Mouse (Mus musculus) MEL (cell line): Measurements from ENCODE around the gene Snd1. TPM values are rescaled to one million over a fixed set of nuclear protein-coding genes. Genes with fewer than 3 reads are reported as not detected.
A peak's percentile ranks its signal among the peaks of the same experiment; 100 is the strongest.

Experiments
- DNase-seq: peaks from one replicate; pipeline ENCODE4 v3.0.0; 2011; ENCODE audit warnings: low read depth, low spot score
- H3K27ac ChIP-seq: 2 replicates; pipeline ENCODE4 v1.5.1; 2012; ENCODE audit warnings: low read depth, mild to moderate bottlenecking, control low read depth, low read length, moderate library complexity; ENCODE audit not compliant: control insufficient read depth
- H3K27me3 ChIP-seq, 2 experiments: fragments of 150-350 bp in 1 of 2; sonication (generic) in 1 of 2; 2 replicates each; pipeline ENCODE4 v1.6.1; 2012; ENCODE audit warnings: low read length in 2 of 2, mild to moderate bottlenecking in 2 of 2, improper control_type of control experiment in 1 of 2, moderate library complexity in 1 of 2; ENCODE audit not compliant: insufficient read depth in 2 of 2, control insufficient read depth in 1 of 2
- H3K36me3 ChIP-seq, 2 experiments: 2 replicates each; pipeline ENCODE4 v1.6.1; 2012 to 2014; ENCODE audit warnings: low read length in 2 of 2, improper control_type of control experiment in 1 of 2, inconsistent platforms in 1 of 2, mild to moderate bottlenecking in 1 of 2; ENCODE audit not compliant: insufficient read depth in 2 of 2, control insufficient read depth in 1 of 2
- H3K4me1 ChIP-seq, 2 experiments: fragments of 150-350 bp in 1 of 2; sonication (generic) in 1 of 2; 2 replicates each; pipeline ENCODE4 v1.6.1; 2012; ENCODE audit warnings: low read length in 2 of 2, improper control_type of control experiment in 1 of 2, mild to moderate bottlenecking in 1 of 2; ENCODE audit not compliant: insufficient read depth in 2 of 2, control insufficient read depth in 1 of 2
- H3K4me3 ChIP-seq, 2 experiments: fragments of 150-350 bp in 1 of 2; sonication (generic) in 1 of 2; 2 replicates each; pipeline ENCODE4 v1.5.1; 2012; ENCODE audit warnings: low read depth in 2 of 2, low read length in 2 of 2, mild to moderate bottlenecking in 2 of 2, moderate library complexity in 2 of 2, control low read depth in 1 of 2, improper control_type of control experiment in 1 of 2; ENCODE audit not compliant: control insufficient read depth in 1 of 2, insufficient read depth in 1 of 2
- H3K79me2 ChIP-seq: 2 replicates; pipeline ENCODE4 v1.6.1; 2012; ENCODE audit warnings: mild to moderate bottlenecking, low read length, moderate library complexity; ENCODE audit not compliant: control insufficient read depth, poor library complexity, insufficient read depth
- H3K9ac ChIP-seq: 2 replicates; pipeline ENCODE4 v1.6.1; 2012; ENCODE audit warnings: low read depth, mild to moderate bottlenecking, control low read depth, low read length, moderate library complexity; ENCODE audit not compliant: control insufficient read depth, poor library complexity, severe bottlenecking
- H3K9me3 ChIP-seq: fragments of 150-350 bp; sonication (generic); replicated peaks from 2 replicates; pipeline ENCODE4 v1.6.1; 2012; ENCODE audit warnings: mild to moderate bottlenecking, low read length, improper control_type of control experiment, moderate library complexity; ENCODE audit not compliant: insufficient read depth
- BHLHE40 ChIP-seq: IDR thresholded peaks from 2 replicates; pipeline ENCODE4 v1.6.1; 2012; ENCODE audit warnings: low read depth, mild to moderate bottlenecking, inconsistent platforms, low read length, improper control_type of control experiment, borderline replicate concordance
- CHD1 ChIP-seq: IDR thresholded peaks from 2 replicates; pipeline ENCODE4 v1.6.1; 2012; ENCODE audit warnings: low read depth, mild to moderate bottlenecking, inconsistent platforms, low read length, improper control_type of control experiment
- CHD2 ChIP-seq: IDR thresholded peaks from 2 replicates; pipeline ENCODE4 v1.6.1; 2011; ENCODE audit warnings: low read length, improper control_type of control experiment
- E2F4 ChIP-seq: IDR thresholded peaks from 2 replicates; pipeline ENCODE4 v1.6.1; 2011; ENCODE audit warnings: low read depth, low read length, improper control_type of control experiment, borderline replicate concordance
- ELF1 ChIP-seq: IDR thresholded peaks from 2 replicates; pipeline ENCODE4 v1.6.1; 2014; ENCODE audit warnings: low read depth, mild to moderate bottlenecking, inconsistent platforms, low read length, improper control_type of control experiment, moderate library complexity
- EP300 ChIP-seq, 2 experiments: IDR thresholded peaks; 2 replicates each; pipeline ENCODE4 v1.6.1; 2011; ENCODE audit warnings: improper control_type of control experiment in 2 of 2, low read length in 2 of 2, low read depth in 1 of 2, mild to moderate bottlenecking in 1 of 2
- ETS1 ChIP-seq: IDR thresholded peaks from 2 replicates; pipeline ENCODE4 v1.6.1; 2012; ENCODE audit warnings: low read depth, mild to moderate bottlenecking, inconsistent platforms, low read length, improper control_type of control experiment, moderate library complexity
- GATA1 ChIP-seq: IDR thresholded peaks from 2 replicates; pipeline ENCODE4 v1.6.1; 2011; ENCODE audit warnings: low read depth, low read length, improper control_type of control experiment
- HCFC1 ChIP-seq: IDR thresholded peaks from 2 replicates; pipeline ENCODE4 v1.6.1; 2012; ENCODE audit warnings: low read depth, mild to moderate bottlenecking, inconsistent platforms, low read length, improper control_type of control experiment, moderate library complexity
- JUND ChIP-seq: IDR thresholded peaks from 2 replicates; pipeline ENCODE4 v1.6.1; 2011; ENCODE audit warnings: low read depth, mild to moderate bottlenecking, improper control_type of control experiment, low read length
- KAT2A ChIP-seq: conservative IDR thresholded peaks from 2 replicates; pipeline ENCODE4 v1.6.1; 2012; ENCODE audit warnings: low read depth, low read length, improper control_type of control experiment, inconsistent platforms
- MAFK ChIP-seq: IDR thresholded peaks from 2 replicates; pipeline ENCODE4 v1.6.1; 2011; ENCODE audit warnings: low read depth, mild to moderate bottlenecking, low read length, improper control_type of control experiment, borderline replicate concordance
- MAX ChIP-seq: IDR thresholded peaks from 2 replicates; pipeline ENCODE4 v1.6.1; 2011; ENCODE audit warnings: low read length, improper control_type of control experiment
- MEF2A ChIP-seq: IDR thresholded peaks from 2 replicates; pipeline ENCODE4 v1.6.1; 2014; ENCODE audit warnings: low read depth, mild to moderate bottlenecking, inconsistent platforms, low read length, improper control_type of control experiment; ENCODE audit not compliant: poor library complexity, insufficient replicate concordance, severe bottlenecking; ENCODE audit errors: extremely low read depth
- MXI1 ChIP-seq: IDR thresholded peaks from 2 replicates; pipeline ENCODE4 v1.6.1; 2011; ENCODE audit warnings: mild to moderate bottlenecking, low read depth, low read length, improper control_type of control experiment
- MYB ChIP-seq: IDR thresholded peaks from 2 replicates; pipeline ENCODE4 v1.6.1; 2011; ENCODE audit warnings: mild to moderate bottlenecking, low read depth, low read length, improper control_type of control experiment
- MYC ChIP-seq: IDR thresholded peaks from 2 replicates; pipeline ENCODE4 v1.6.1; 2011; ENCODE audit warnings: low read depth, mild to moderate bottlenecking, low read length, improper control_type of control experiment, moderate library complexity
- NELFE ChIP-seq: IDR thresholded peaks from 2 replicates; pipeline ENCODE4 v1.6.1; 2011; ENCODE audit warnings: low read depth, low read length, improper control_type of control experiment
- NRF1 ChIP-seq: IDR thresholded peaks from 2 replicates; pipeline ENCODE4 v1.6.1; 2014; ENCODE audit warnings: low read depth, mild to moderate bottlenecking, inconsistent platforms, low read length, improper control_type of control experiment, moderate library complexity; ENCODE audit not compliant: poor library complexity, insufficient read depth, severe bottlenecking
- POLR2AphosphoS5 ChIP-seq: IDR thresholded peaks from 2 replicates; pipeline ENCODE4 v1.6.1; 2012; ENCODE audit warnings: low read depth, borderline replicate concordance, mild to moderate bottlenecking, inconsistent platforms, low read length, moderate library complexity, mixed read lengths
- RAD21 ChIP-seq: IDR thresholded peaks from 2 replicates; pipeline ENCODE4 v1.6.1; 2011; ENCODE audit warnings: mild to moderate bottlenecking, low read depth, low read length, improper control_type of control experiment
- RCOR1 ChIP-seq: IDR thresholded peaks from 2 replicates; pipeline ENCODE4 v1.6.1; 2012; ENCODE audit warnings: low read depth, mild to moderate bottlenecking, inconsistent platforms, low read length, improper control_type of control experiment
- SIN3A ChIP-seq: IDR thresholded peaks from 2 replicates; pipeline ENCODE4 v1.6.1; 2012; ENCODE audit warnings: low read length, improper control_type of control experiment, inconsistent platforms
- SMC3 ChIP-seq: IDR thresholded peaks from 2 replicates; pipeline ENCODE4 v1.6.1; 2011; ENCODE audit warnings: low read depth, low read length, improper control_type of control experiment
- TAL1 ChIP-seq: IDR thresholded peaks from 2 replicates; pipeline ENCODE4 v1.6.1; 2012; ENCODE audit warnings: mild to moderate bottlenecking, inconsistent platforms, low read length, moderate library complexity, mixed read lengths
- TBP ChIP-seq: IDR thresholded peaks from 2 replicates; pipeline ENCODE4 v1.8.0; 2011; ENCODE audit warnings: low read depth, low read length, improper control_type of control experiment
- TCF12 ChIP-seq: IDR thresholded peaks from 2 replicates; pipeline ENCODE4 v1.6.1; 2014; ENCODE audit warnings: low read depth, mild to moderate bottlenecking, inconsistent platforms, low read length, improper control_type of control experiment, moderate library complexity
- UBTF ChIP-seq: IDR thresholded peaks from 2 replicates; pipeline ENCODE4 v1.6.1; 2012; ENCODE audit warnings: low read depth, mild to moderate bottlenecking, inconsistent platforms, low read length, improper control_type of control experiment, moderate library complexity, borderline replicate concordance; ENCODE audit not compliant: insufficient read depth
- USF1 ChIP-seq: IDR thresholded peaks from 2 replicates; pipeline ENCODE4 v1.6.1; 2014; ENCODE audit warnings: low read depth, mild to moderate bottlenecking, inconsistent platforms, low read length, improper control_type of control experiment, moderate library complexity
- USF2 ChIP-seq, 2 experiments: IDR thresholded peaks; 2 replicates each; pipeline ENCODE4 v1.6.1; 2011 to 2012; ENCODE audit warnings: improper control_type of control experiment in 2 of 2, low read length in 2 of 2, borderline replicate concordance in 1 of 2, inconsistent platforms in 1 of 2, low read depth in 1 of 2, mild to moderate bottlenecking in 1 of 2; ENCODE audit not compliant: insufficient read depth in 1 of 2
- ZKSCAN1 ChIP-seq: IDR thresholded peaks from 2 replicates; pipeline ENCODE4 v1.6.1; 2012; ENCODE audit warnings: low read depth, mild to moderate bottlenecking, inconsistent platforms, low read length, improper control_type of control experiment, moderate library complexity
- ZNF384 ChIP-seq: IDR thresholded peaks from 2 replicates; pipeline ENCODE4 v1.6.1; 2012; ENCODE audit warnings: low read depth, mild to moderate bottlenecking, inconsistent platforms, low read length, improper control_type of control experiment
- polyA plus RNA-seq, 2 experiments: library from polyadenylated mRNA; stranded (reverse) in 1 of 2; unstranded in 1 of 2; fragments of >175 nt in 1 of 2; fragments of >200 nt in 1 of 2; gene quantifications; 2 replicates each; pipeline versions ENCODE4 v1.2.1 to v1.2.4; 2012; ENCODE audit warnings: low replicate concordance in 2 of 2, low read depth in 1 of 2; ENCODE audit not compliant: insufficient read length in 2 of 2, insufficient read depth in 1 of 2, missing spikeins in 1 of 2
- total RNA-seq: library from RNA; depleted of rRNA; stranded (reverse); fragments of 300-350 nt; gene quantifications from 2 replicates; pipeline ENCODE4 v1.2.3, GENCODE M21; 2012

The Snd1 gene
- total and polyA plus RNA-seq, 3 experiments, result 192 to 280 TPM; not detected in 1

DNA sequence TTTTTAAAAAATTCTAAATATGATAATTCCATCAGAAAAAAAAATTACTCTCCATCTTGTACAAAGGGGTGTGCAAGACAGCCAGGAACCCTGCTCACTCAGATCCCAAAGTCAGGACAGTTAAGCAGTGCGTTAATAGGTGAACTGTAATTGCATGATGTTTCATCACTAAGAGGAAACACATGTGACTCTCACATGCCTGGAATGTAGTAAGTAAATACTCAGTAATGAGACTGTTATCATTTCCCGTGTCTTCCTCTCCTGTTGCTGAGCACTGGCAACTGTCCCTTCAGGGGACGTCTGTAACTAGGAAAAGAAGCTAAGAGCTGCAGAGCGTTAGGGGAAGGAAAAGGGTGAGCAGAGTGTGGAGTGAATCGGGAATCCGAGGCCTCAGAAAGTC, 229.7 kb downstream of the Snd1 start:
- Histone ChIP-seq H3K4me1 (peaks cover 33 to 36% of the 10 kb centered on the region in 2 experiments), H3K4me3 (peak overlapping the region; percentile 48 to 60), H3K9me3 (no peaks in the 10 kb centered on the region), H3K9ac (peak overlapping the region; percentile 82), H3K27ac (peak overlapping the region; percentile 99), H3K27me3 (no peaks in the 10 kb centered on the region), H3K79me2 (peaks cover 2% of the 10 kb centered on the region; the same call in 1 of the 2 replicates), H3K36me3 (peaks cover 16 to 51% of the 10 kb centered on the region in 2 experiments)
- no peak for TF ChIP-seq CHD1
- TF ChIP-seq MYC, result peak; percentile 96
- TF ChIP-seq RCOR1, result peak; percentile 46; the same call in 1 of the 2 replicates
- TF ChIP-seq ZNF384, result no peak
- TF ChIP-seq ELF1, result peak; percentile 25; the same call in 1 of the 2 replicates
- no peak for TF ChIP-seq RAD21
- TF ChIP-seq USF2 (IDR thresholded peaks at IDR 0.05; ENCODE audit: borderline replicate concordance in 1 of 2, insufficient read depth in 1 of 2, low read depth in 1 of 2, low read length in 2 of 2), result no peak
- TF ChIP-seq CHD2, result no peak
- peak; percentile 25 to 89; a peak in 3 of 4 replicates for TF ChIP-seq EP300 (IDR thresholded peaks at IDR 0.05; ENCODE audit: low read depth in 1 of 2, low read length in 2 of 2)
- no peak for TF ChIP-seq NELFE
- TF ChIP-seq MYB, result peak; percentile 53; the same call in 1 of the 2 replicates
- TF ChIP-seq MXI1, result peak; percentile 96
- no peak for TF ChIP-seq MEF2A
- TF ChIP-seq MAFK, result no peak
- TF ChIP-seq KAT2A, result peak; percentile 54
- peak; percentile 92 for TF ChIP-seq MAX
- TF ChIP-seq SIN3A, result peak; percentile 94
- TF ChIP-seq TAL1, result no peak
- TF ChIP-seq TBP, result no peak
- 0 out of 2 replicates have a peak, but pooled peaks have one; percentile 24 for TF ChIP-seq HCFC1
- no peak for TF ChIP-seq ZKSCAN1
- TF ChIP-seq SMC3, result no peak; the same call in 1 of the 2 replicates
- TF ChIP-seq ETS1, result peak; percentile 97
- peak; percentile 63; the same call in 1 of the 2 replicates for TF ChIP-seq TCF12
- no peak for TF ChIP-seq NRF1
- peak; percentile 83 for TF ChIP-seq USF1
- no peak for TF ChIP-seq POLR2AphosphoS5
- TF ChIP-seq UBTF, result no peak
- no peak for TF ChIP-seq E2F4
- TF ChIP-seq BHLHE40, result peak; percentile 94
- TF ChIP-seq GATA1, result peak; percentile 36; the same call in 1 of the 2 replicates
- no peak for TF ChIP-seq JUND
- peak; percentile 81 for DNase-seq
